Mouse (Mus musculus): ENCODE data around the gene Metap2. TPM values are rescaled to one million over a fixed set of nuclear protein-coding genes. Genes with fewer than 3 reads are reported as not detected.
A peak's percentile ranks its signal among the peaks of the same experiment; 100 is the strongest.
"Not testable (repeated sequence)": the region's sequence is repeated elsewhere in the genome, so short reads cannot be mapped to it uniquely, and the experiment has no call there.

The Metap2 gene
- polyA plus RNA-seq, 1 experiment from 2014 or later = 159 TPM

GRCm38 (mm10) chr10:93888590-93888934 lies 8.3 kb downstream of the Metap2 start:
- Histone ChIP-seq H3K36me3 (peaks cover 27% of the 10 kb centered on the region), H3K27me3 (replicated peaks) (no peaks in the 10 kb centered on the region), H3K4me3 (replicated peaks) (peak overlapping the region; percentile 71), H3K9ac (replicated peaks) (peak overlapping the region; percentile 89), H3K9me3 (replicated peaks) (no peaks in the 10 kb centered on the region), H3K4me2 (peak overlapping the region; percentile 81), H3K4me1 (peaks cover 19% of the 10 kb centered on the region), H3K27ac (replicated peaks) (peak overlapping the region; percentile 93)
- 16% methylated on average over 10 of the region's 10 CpGs for WGBS
- no peak for ATAC-seq (ENCODE audit: low FRiP score)

GRCm38 (mm10) chr10:93885839-93886477 lies 10.9 kb downstream of the Metap2 start:
- no peak for ATAC-seq (ENCODE audit: low FRiP score)
- Histone ChIP-seq H3K27me3 (replicated peaks) (no peaks in the 10 kb centered on the region), H3K36me3 (peaks cover 30% of the 10 kb centered on the region), H3K9ac (replicated peaks) (no peak overlapping the region), H3K4me2 (no peak overlapping the region), H3K4me1 (peaks cover 22% of the 10 kb centered on the region), H3K4me3 (replicated peaks) (no peak overlapping the region), H3K27ac (replicated peaks) (no peak overlapping the region), H3K9me3 (replicated peaks) (no peaks in the 10 kb centered on the region)
- 93% methylated on average over 14 of the region's 14 CpGs for WGBS

GRCm38 (mm10) chr10:93882738-93883364 lies 14.0 kb downstream of the Metap2 start:
- H3K27ac ChIP-seq (replicated peaks) = no peak overlapping the region
- no peak overlapping the region for H3K9ac ChIP-seq (replicated peaks)
- no peaks in the 10 kb centered on the region for H3K9me3 ChIP-seq (replicated peaks)
- no peak for ATAC-seq (ENCODE audit: low FRiP score)
- H3K4me3 ChIP-seq (replicated peaks) = no peak overlapping the region
- H3K27me3 ChIP-seq (replicated peaks) = no peaks in the 10 kb centered on the region
- 84% methylated on average over 8 of the region's 8 CpGs for WGBS
- no peak overlapping the region for H3K4me2 ChIP-seq
- H3K36me3 ChIP-seq = peaks cover 48% of the 10 kb centered on the region
- H3K4me1 ChIP-seq = peaks cover 10% of the 10 kb centered on the region

GRCm38 (mm10) chr10:93881918-93882317 lies 15.0 kb downstream of the Metap2 start:
- Histone ChIP-seq H3K9me3 (replicated peaks) (no peaks in the 10 kb centered on the region), H3K4me2 (no peak overlapping the region), H3K36me3 (peaks cover 47% of the 10 kb centered on the region), H3K4me3 (replicated peaks) (no peak overlapping the region), H3K27me3 (replicated peaks) (no peaks in the 10 kb centered on the region), H3K27ac (replicated peaks) (no peak overlapping the region), H3K9ac (replicated peaks) (no peak overlapping the region), H3K4me1 (peaks cover 6% of the 10 kb centered on the region; the same call in 1 of the 2 replicates)
- no peak for ATAC-seq (ENCODE audit: low FRiP score)

GRCm38 (mm10) chr10:93878732-93879131 lies 18.2 kb downstream of the Metap2 start:
- Histone ChIP-seq H3K4me2 (no peak overlapping the region), H3K4me1 (0 out of 2 replicates have a peak, but pooled peaks cover 3% of the 10 kb centered on the region), H3K4me3 (replicated peaks) (no peak overlapping the region), H3K9me3 (replicated peaks) (no peaks in the 10 kb centered on the region), H3K27me3 (replicated peaks) (no peaks in the 10 kb centered on the region), H3K9ac (replicated peaks) (no peak overlapping the region), H3K36me3 (peaks cover 30% of the 10 kb centered on the region), H3K27ac (replicated peaks) (no peak overlapping the region)
- WGBS = 99% methylated on average over 4 of the region's 4 CpGs
- ATAC-seq (ENCODE audit: low FRiP score) = no peak

- Histone ChIP-seq H3K9ac (replicated peaks) (no peak overlapping the region), H3K4me3 (replicated peaks) (no peak overlapping the region), H3K27ac (replicated peaks) (no peak overlapping the region), H3K27me3 (replicated peaks) (no peaks in the 10 kb centered on the region), H3K9me3 (replicated peaks) (no peaks in the 10 kb centered on the region), H3K4me1 (no peaks in the 10 kb centered on the region), H3K4me2 (no peak overlapping the region), H3K36me3 (peaks cover 35% of the 10 kb centered on the region)
- 94% methylated on average over 1 of the region's 1 CpGs for WGBS
- no peak for ATAC-seq (ENCODE audit: low FRiP score)
Observed at GRCm38 (mm10) chr10:93876772-93877171, 20.1 kb downstream of the Metap2 start.

- 84% methylated on average over 4 of the region's 4 CpGs for WGBS
- Histone ChIP-seq H3K27ac (replicated peaks) (no peak overlapping the region), H3K36me3 (peaks cover 73% of the 10 kb centered on the region), H3K4me2 (no peak overlapping the region), H3K4me3 (replicated peaks) (no peak overlapping the region), H3K9ac (replicated peaks) (no peak overlapping the region), H3K9me3 (replicated peaks) (no peaks in the 10 kb centered on the region), H3K27me3 (replicated peaks) (no peaks in the 10 kb centered on the region), H3K4me1 (no peaks in the 10 kb centered on the region)
- no peak for ATAC-seq (ENCODE audit: low FRiP score)
Observed at GRCm38 (mm10) chr10:93868886-93869285, 28.0 kb downstream of the Metap2 start.

GRCm38 (mm10) chr10:93868401-93868800 lies 28.5 kb downstream of the Metap2 start:
- WGBS = 95% methylated on average over 7 of the region's 7 CpGs
- ATAC-seq (ENCODE audit: low FRiP score) = no peak
- no peak overlapping the region for H3K27ac ChIP-seq (replicated peaks)
- H3K9me3 ChIP-seq (replicated peaks) = no peaks in the 10 kb centered on the region
- H3K9ac ChIP-seq (replicated peaks) = no peak overlapping the region
- H3K4me2 ChIP-seq = no peak overlapping the region
- H3K4me3 ChIP-seq (replicated peaks) = no peak overlapping the region
- no peaks in the 10 kb centered on the region for H3K4me1 ChIP-seq
- H3K36me3 ChIP-seq = peaks cover 70% of the 10 kb centered on the region
- no peaks in the 10 kb centered on the region for H3K27me3 ChIP-seq (replicated peaks)

GRCm38 (mm10) chr10:93856095-93856494 lies 40.8 kb downstream of the Metap2 start:
- H3K4me1 ChIP-seq = no peaks in the 10 kb centered on the region
- no peak for ATAC-seq (ENCODE audit: low FRiP score)
- 88% methylated on average over 6 of the region's 6 CpGs for WGBS
- no peak overlapping the region for H3K27ac ChIP-seq (replicated peaks)
- no peak overlapping the region for H3K9ac ChIP-seq (replicated peaks)
- peaks cover 13% of the 10 kb centered on the region for H3K36me3 ChIP-seq
- H3K27me3 ChIP-seq (replicated peaks) = no peaks in the 10 kb centered on the region
- no peak overlapping the region for H3K4me2 ChIP-seq
- no peaks in the 10 kb centered on the region for H3K9me3 ChIP-seq (replicated peaks)
- H3K4me3 ChIP-seq (replicated peaks) = no peak overlapping the region

GRCm38 (mm10) chr10:93855126-93855525 lies 41.8 kb downstream of the Metap2 start:
- H3K9ac ChIP-seq (replicated peaks) = no peak overlapping the region
- ATAC-seq (ENCODE audit: low FRiP score) = no peak
- H3K4me2 ChIP-seq = no peak overlapping the region
- H3K4me1 ChIP-seq = no peaks in the 10 kb centered on the region
- no peaks in the 10 kb centered on the region for H3K27me3 ChIP-seq (replicated peaks)
- no peak overlapping the region for H3K27ac ChIP-seq (replicated peaks)
- WGBS = 95% methylated on average over 9 of the region's 9 CpGs
- no peaks in the 10 kb centered on the region for H3K9me3 ChIP-seq (replicated peaks)
- no peak overlapping the region for H3K4me3 ChIP-seq (replicated peaks)
- peaks cover 7% of the 10 kb centered on the region for H3K36me3 ChIP-seq

GRCm38 (mm10) chr10:93846706-93847105 lies 50.2 kb downstream of the Metap2 start:
- Histone ChIP-seq H3K27ac (replicated peaks) (no peak overlapping the region), H3K27me3 (replicated peaks) (no peaks in the 10 kb centered on the region), H3K9me3 (replicated peaks) (no peaks in the 10 kb centered on the region), H3K36me3 (no peaks in the 10 kb centered on the region), H3K9ac (replicated peaks) (no peak overlapping the region), H3K4me2 (no peak overlapping the region), H3K4me3 (replicated peaks) (no peak overlapping the region), H3K4me1 (no peaks in the 10 kb centered on the region)
- WGBS = 95% methylated on average over 13 of the region's 13 CpGs
- ATAC-seq (ENCODE audit: low FRiP score) = no peak

GRCm38 (mm10) chr10:93835115-93835514 lies 61.8 kb downstream of the Metap2 start:
- Histone ChIP-seq H3K27me3 (replicated peaks) (peaks cover 41% of the 10 kb centered on the region), H3K4me1 (peaks cover 16% of the 10 kb centered on the region)
- not testable (repeated sequence) for H3K27ac ChIP-seq (replicated peaks); H3K9me3 ChIP-seq (replicated peaks); H3K9ac ChIP-seq (replicated peaks); H3K4me3 ChIP-seq (replicated peaks); ATAC-seq (ENCODE audit: low FRiP score); H3K4me2 ChIP-seq; H3K36me3 ChIP-seq
- 92% methylated on average over 7 of the region's 7 CpGs for WGBS

Data from neural tube, embryonic 15.5 days (tissue).